Mouse (Mus musculus) hematopoietic stem cell, adult 5-6 weeks (primary cell): ENCODE measurements around the gene Krt13. TPM values are rescaled to one million over a fixed set of nuclear protein-coding genes. Genes with fewer than 3 reads are reported as not detected.

Experiments used
- ATAC-seq, 2 experiments: fragments of 125-278 bp in 1 of 2; replicated peaks in 1 of 2; 2 replicates each; pipeline ENCODE4 v1.8.0; 2016 to 2017; ENCODE audit warnings: inconsistent platforms in 2 of 2, mild to moderate bottlenecking in 2 of 2, moderate number of reproducible peaks in 2 of 2, low read depth in 1 of 2, moderate TSS enrichment in 1 of 2; ENCODE audit not compliant: low FRiP score in 2 of 2, poor library complexity in 2 of 2, severe bottlenecking in 2 of 2, insufficient read depth in 1 of 2, low TSS enrichment in 1 of 2
- total RNA-seq: library from RNA; stranded (forward); fragments of 172-1452, 232-1000 nt; gene quantifications from 2 replicates; pipeline ENCODE4 v1.2.3, GENCODE M21; 2017

Krt13 gene
- total RNA-seq = not detected in 2 replicates

GRCm38 (mm10) chr11:100121466-100121865, at the start of gene Krt13:
Gene Krt13, minus strand, starts transcription at chr11:100121566.
- no peak for ATAC-seq

- ATAC-seq = peak in 1 of 2 experiments; percentile 36; a peak in 2 of 4 replicates
Measured at GRCm38 (mm10) chr11:100168765-100169762, 47.7 kb upstream of the Krt13 start.

- no peak for ATAC-seq
Measured at GRCm38 (mm10) chr11:100168071-100168470, 46.7 kb upstream of the Krt13 start.

- no peak for ATAC-seq
Measured at GRCm38 (mm10) chr11:100164392-100164791, 43.0 kb upstream of the Krt13 start.

GRCm38 (mm10) chr11:100157908-100158477, 36.6 kb upstream of the Krt13 start:
- no peak for ATAC-seq

GRCm38 (mm10) chr11:100157331-100157730, 36.0 kb upstream of the Krt13 start:
- no peak for ATAC-seq

GRCm38 (mm10) chr11:100155497-100156255, 34.3 kb upstream of the Krt13 start:
- no peak for ATAC-seq

- ATAC-seq = no peak
Measured at GRCm38 (mm10) chr11:100148615-100149330, 27.4 kb upstream of the Krt13 start, which contains the start of gene Krt19. Gene Krt19, minus strand, starts transcription at chr11:100148665.

GRCm38 (mm10) chr11:100147566-100148353, 26.4 kb upstream of the Krt13 start:
- ATAC-seq = no peak

GRCm38 (mm10) chr11:100145858-100146560, 24.6 kb upstream of the Krt13 start:
- ATAC-seq = no peak

GRCm38 (mm10) chr11:100145104-100145503, 23.7 kb upstream of the Krt13 start:
- ATAC-seq = no peak

- no peak for ATAC-seq
Measured at GRCm38 (mm10) chr11:100140966-100141365, 19.6 kb upstream of the Krt13 start.

GRCm38 (mm10) chr11:100139391-100139790, 18.0 kb upstream of the Krt13 start:
- ATAC-seq = no peak

- ATAC-seq = no peak
Measured at GRCm38 (mm10) chr11:100138809-100139208, 17.4 kb upstream of the Krt13 start.

- ATAC-seq = no peak
Measured at GRCm38 (mm10) chr11:100137693-100138092, 16.3 kb upstream of the Krt13 start.

- ATAC-seq = no peak
Measured at GRCm38 (mm10) chr11:100136559-100136958, 15.2 kb upstream of the Krt13 start.
